Mouse (Mus musculus) liver, adult 2 months (tissue): Measurements from ENCODE around the gene Acer3.

ENCODE experiments used
- CTCF ChIP-seq: fragments of 200-500 bp; IDR thresholded peaks from 2 replicates; pipeline ENCODE4 v1.5.1; 2011; ENCODE audit warnings: low read depth, low read length, control low read depth
- POLR2A ChIP-seq: fragments of 200-500 bp; IDR thresholded peaks from 2 replicates; pipeline ENCODE4 v1.6.1; 2011; ENCODE audit warnings: low read length, control low read depth; ENCODE audit not compliant: insufficient read depth; ENCODE audit errors: extremely low read depth

GRCm38 (mm10) chr7:98193515-98194025 lies 127.4 kb downstream of the Acer3 start:
- TF ChIP-seq POLR2A (no peak), CTCF (peak; percentile 56; the same call in 1 of the 2 replicates)
